Mouse (Mus musculus) heart, adult 2 months (tissue): Measurements from ENCODE around the gene Nfe2l3.

Experiments used
- CTCF ChIP-seq: fragments of 200-600 bp; IDR thresholded peaks from 2 replicates; pipeline ENCODE4 v1.8.1; 2022; ENCODE audit warnings: antibody characterized with exemption, mild to moderate bottlenecking, moderate library complexity
- EP300 ChIP-seq: fragments of 200-500 bp; IDR thresholded peaks from 2 replicates; pipeline ENCODE4 v1.6.1; 2011; ENCODE audit warnings: low read depth, low read length, control low read depth; ENCODE audit not compliant: insufficient read depth
- POLR2A ChIP-seq: fragments of 200-500 bp; IDR thresholded peaks from 2 replicates; pipeline ENCODE4 v1.6.1; 2011; ENCODE audit warnings: mild to moderate bottlenecking, low read depth, low read length, control low read depth; ENCODE audit not compliant: insufficient read depth

DNA sequence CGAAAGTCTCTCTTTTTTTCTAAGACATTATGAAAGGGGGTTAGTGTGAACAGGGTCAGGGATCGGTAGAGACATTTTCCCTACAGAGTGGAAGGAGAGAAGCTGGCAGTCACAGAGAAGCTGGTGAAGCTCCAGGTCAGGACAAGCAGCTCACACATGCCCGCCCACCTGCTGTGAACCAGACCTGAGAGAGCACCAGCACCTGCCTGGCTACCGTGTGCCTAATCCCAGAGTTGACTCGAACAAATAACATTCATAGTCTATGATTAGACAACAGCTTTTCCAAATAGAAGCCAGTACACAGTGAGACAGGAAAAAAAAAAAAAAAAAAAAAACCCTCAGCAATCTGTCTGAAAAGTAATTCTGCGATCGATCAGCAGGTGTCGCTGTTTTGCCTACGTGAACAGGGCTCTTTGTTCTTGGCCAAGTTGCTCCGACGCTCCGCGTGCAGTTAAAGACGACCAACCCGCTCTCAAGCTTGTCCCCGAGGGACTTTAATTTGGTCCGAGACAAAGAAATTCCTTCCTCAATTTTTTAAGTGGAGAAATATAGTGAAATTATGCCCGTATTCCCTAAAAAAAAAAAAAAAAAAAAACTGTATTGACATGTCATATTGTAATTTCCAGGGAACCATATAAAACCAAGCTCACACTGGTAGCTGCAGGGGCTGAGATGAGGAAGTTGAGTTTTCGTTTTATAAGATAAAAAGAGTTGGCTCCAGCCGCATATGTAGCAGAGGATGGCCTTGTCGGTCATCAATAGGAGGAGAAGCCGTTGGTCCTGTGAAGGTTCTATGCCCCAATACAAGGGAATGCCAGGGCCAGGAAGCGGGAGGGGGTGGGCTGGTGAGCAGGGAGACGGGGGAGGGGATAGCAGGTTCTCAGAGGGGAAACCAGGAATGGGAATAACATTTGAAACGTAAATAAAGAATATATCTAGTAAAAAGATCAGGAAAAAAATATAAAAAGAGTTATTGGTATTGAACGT, 48.4 kb upstream of the Nfe2l3 start:
- TF ChIP-seq POLR2A (no peak), CTCF (peak; percentile 86), EP300 (peak; percentile 66; the same call in 1 of the 2 replicates)
